Mouse (Mus musculus): ENCODE data around the gene Olfr1161.

DNA sequence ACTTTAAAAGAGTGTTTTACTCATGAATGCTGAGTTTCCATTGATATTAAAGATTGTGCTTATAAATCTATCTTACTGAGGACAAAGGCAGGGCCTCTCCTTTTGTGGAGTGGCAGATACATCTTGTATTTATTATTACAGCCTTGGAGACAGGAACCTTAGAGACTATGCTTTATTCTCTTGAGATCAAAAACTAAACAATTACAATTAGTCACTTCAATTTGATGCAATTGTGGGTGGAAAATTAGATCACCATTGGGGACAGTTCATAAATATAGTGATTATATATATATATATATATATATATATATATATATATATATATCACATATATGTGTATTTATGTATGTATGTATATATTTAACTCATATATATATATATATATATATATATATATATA is 15.0 kb downstream of the Olfr1161 start, which contains the start of gene Olfr73:
- TF ChIP-seq CTCF (IDR thresholded peaks at IDR 0.05): no peak
- TF ChIP-seq EP300 (IDR thresholded peaks at IDR 0.05): no peak

All from lung, postnatal 0 days (tissue).